Mouse (Mus musculus): ENCODE measurements around the gene Cfi. TPM values are rescaled to one million over a fixed set of nuclear protein-coding genes. Genes with fewer than 3 reads are reported as not detected.

Cfi gene
- total RNA-seq (2023), result not detected

GRCm38 (mm10) chr3:129835388-129835934 lies at the start of gene Cfi:
Gene Cfi (plus strand): TSS chr3:129835884.

DNA sequence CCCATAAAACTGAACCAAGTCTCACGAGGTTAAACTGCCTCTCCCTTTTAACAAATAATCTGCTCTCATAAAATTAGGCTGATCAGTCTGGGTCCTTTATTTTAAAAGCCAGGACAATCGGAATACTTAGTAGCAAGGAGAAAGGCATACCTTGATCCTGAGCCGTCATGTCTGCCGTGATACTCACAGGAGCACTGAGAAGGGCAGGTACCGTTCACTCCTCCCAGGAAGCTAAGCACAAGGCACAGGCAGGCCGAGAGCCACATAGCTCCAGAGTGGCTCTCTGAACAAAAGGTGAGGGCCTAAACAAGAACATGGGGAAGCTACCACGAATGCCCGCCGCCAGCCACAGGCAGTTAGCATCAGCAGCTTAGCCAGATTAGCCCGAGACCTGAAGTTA lies 31.9 kb upstream of the Cfi start, which contains the start of gene Lrit3:
TSS of gene Lrit3 (minus strand) at position 266 of the 400 bp plus-strand sequence.

GRCm38 (mm10) chr3:129822206-129822775 lies 13.4 kb upstream of the Cfi start, which contains the start of gene Rrh:
Gene Rrh (minus strand): TSS chr3:129822587.

GRCm38 (mm10) chr3:129831035-129831568 lies 4.6 kb upstream of the Cfi start, which contains the start of gene Gar1:
Gene Gar1 (minus strand): TSS chr3:129831396.

GRCm38 (mm10) chr3:129878405-129879021 lies 42.8 kb downstream of the Cfi start, which contains the start of gene Pla2g12a:
Gene Pla2g12a (plus strand): TSS chr3:129878606.

DNA sequence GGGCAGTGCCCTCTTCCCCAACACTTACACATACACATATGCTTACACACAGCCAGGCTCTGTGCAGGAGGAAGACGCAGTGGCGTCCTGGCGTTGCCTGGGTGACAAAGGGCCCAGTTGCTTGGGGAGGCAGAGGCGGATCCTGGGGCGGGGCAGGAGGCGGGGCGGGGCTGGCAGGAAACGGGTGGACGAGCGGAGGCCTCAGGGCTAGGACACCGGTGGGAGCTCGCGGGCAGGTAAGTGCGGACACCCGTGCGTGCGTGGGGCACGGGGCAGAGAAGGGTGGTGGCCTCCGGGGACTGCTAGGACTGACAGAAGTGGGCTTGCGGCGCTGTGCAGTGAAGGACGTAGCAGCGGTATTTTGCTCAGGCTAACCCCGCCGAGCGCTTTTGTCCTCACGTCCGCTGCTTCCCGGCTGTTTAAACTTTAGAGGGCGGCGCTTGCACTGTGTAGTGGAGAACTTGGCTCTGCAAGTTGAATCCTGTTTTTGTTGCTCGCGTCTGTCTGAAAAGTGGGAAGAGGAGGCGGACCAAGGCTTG lies 65.7 kb downstream of the Cfi start, which contains the start of gene Casp6:
TSS of gene Casp6 (plus strand) at position 155 of the 539 bp plus-strand sequence.

Other genes starting within 250 kb of the Cfi start
- gene Egf, start 80.6 kb upstream of the Cfi start, total RNA-seq (2023), result 3.9 TPM
- gene Lrit3, start 31.9 kb upstream of the Cfi start, total RNA-seq (2023), result not detected
- 1.3 TPM for gene Rrh, start 13.3 kb upstream of the Cfi start, total RNA-seq (2023)
- 79.3 TPM for gene Gar1, start 4.5 kb upstream of the Cfi start, total RNA-seq (2023)
- 8.5 TPM for gene Pla2g12a, start 42.7 kb downstream of the Cfi start, total RNA-seq (2023)
- 16.0 TPM for gene Casp6, start 65.5 kb downstream of the Cfi start, total RNA-seq (2023)
- 4.6 TPM for gene Mcub, start 134.3 kb downstream of the Cfi start, total RNA-seq (2023)
- 128 TPM for gene Sec24b, start 225.7 kb downstream of the Cfi start, total RNA-seq (2023)

Data from CD4-positive naive resting alpha-beta T cell, adult 57 days (primary cell).